Mouse (Mus musculus): ENCODE results near the gene Galr3. TPM values are rescaled to one million over a fixed set of nuclear protein-coding genes. Genes with fewer than 3 reads are reported as not detected.

The Galr3 gene
- polyA plus RNA-seq, 1 experiment from 2014 or later: not detected

DNA sequence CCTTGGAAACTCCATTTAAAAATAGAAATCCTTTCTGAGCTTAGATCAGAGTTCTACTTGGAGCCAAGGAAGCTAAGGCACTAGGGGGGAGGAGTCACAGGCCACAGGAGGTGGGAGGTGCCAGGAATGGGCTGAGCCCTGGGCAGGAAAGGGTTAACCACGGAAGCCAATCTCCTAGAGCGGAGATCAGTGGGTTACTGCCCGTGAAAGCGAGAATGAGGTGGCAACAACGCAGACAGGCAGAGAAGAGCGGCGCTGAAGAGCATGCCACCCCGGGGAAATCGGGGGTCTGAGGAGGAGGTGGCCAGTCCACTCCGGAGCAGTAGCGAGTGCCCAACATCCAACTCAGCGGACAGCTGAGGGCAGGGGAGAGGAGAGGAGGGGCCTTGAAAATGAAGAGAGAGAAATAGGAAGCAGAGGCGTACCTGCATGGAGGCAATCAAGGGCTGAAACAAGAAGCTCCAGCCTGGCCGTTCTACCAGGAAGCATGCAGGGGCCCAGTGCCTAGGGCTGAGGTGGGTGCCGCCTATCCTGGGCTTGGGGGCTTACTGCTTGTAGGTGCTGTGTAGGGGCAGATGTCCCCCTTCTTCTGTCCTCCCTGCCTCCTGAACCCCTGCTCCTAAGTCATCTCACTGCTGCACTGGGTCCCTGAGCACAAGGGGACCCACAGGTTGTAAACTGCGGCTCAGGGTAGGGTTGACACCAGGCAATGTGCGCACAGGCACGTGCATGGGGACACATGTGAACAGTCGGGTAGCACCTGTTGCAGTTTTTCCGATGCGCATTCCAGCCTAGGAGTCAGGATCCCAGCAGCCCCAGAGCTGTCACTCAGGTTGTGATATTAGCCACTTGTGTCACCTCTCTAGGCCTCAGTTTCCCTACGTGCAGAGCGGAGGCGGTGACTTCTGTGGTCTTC, 926 bp upstream of the Galr3 start:
- Histone ChIP-seq H3K4me1 (ENCODE audit: control insufficient read depth, insufficient read depth, low read length) (peaks cover 17% of the 10 kb centered on the region), H3K36me3 (ENCODE audit: control insufficient read depth, insufficient read depth, low read length) (0 out of 2 replicates have a peak, but pooled peaks cover 2% of the 10 kb centered on the region), H3K4me3 (ENCODE audit: low read depth, low read length) (no peak overlapping the region), H3K4me2 (ENCODE audit: low read depth) (peak overlapping the region; percentile 15; the same call in 1 of the 2 replicates), H3K27me3 (ENCODE audit: control insufficient read depth, insufficient read depth, low read length) (peaks cover 33% of the 10 kb centered on the region), H3K9me3 (ENCODE audit: control insufficient read depth, low read length) (no peaks in the 10 kb centered on the region), H3K27ac (ENCODE audit: low read depth, low read length) (no peak overlapping the region), H3K9ac (ENCODE audit: low read length) (no peak overlapping the region)
- ATAC-seq (ENCODE audit: insufficient read depth, low FRiP score, low TSS enrichment): no peak
- WGBS: 19% methylated on average over 24 of the region's 24 CpGs
- DNase-seq (ENCODE audit: low spot score): no peak

DNA sequence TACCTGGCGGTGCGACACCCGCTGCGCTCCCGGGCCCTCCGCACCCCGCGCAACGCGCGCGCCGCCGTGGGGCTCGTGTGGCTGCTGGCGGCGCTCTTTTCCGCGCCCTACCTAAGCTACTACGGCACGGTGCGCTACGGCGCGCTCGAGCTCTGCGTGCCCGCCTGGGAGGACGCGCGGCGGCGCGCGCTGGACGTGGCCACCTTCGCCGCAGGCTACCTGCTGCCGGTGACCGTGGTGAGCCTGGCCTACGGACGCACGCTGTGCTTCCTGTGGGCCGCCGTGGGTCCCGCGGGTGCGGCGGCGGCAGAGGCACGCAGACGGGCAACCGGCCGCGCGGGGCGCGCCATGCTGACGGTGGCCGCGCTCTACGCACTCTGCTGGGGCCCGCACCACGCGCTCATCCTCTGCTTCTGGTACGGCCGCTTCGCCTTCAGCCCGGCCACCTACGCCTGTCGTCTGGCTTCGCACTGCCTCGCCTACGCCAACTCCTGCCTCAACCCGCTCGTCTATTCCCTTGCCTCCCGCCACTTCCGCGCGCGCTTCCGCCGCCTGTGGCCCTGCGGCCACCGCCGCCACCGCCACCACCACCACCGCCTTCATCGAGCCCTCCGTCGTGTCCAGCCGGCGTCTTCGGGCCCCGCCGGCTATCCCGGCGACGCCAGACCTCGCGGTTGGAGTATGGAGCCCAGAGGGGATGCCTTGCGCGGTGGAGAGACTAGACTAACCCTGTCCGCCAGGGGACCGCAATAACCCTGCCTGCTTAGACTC, 1.2 kb downstream of the Galr3 start:
- Histone ChIP-seq H3K9me3 (ENCODE audit: control insufficient read depth, low read length) (no peaks in the 10 kb centered on the region), H3K4me1 (ENCODE audit: control insufficient read depth, insufficient read depth, low read length) (peaks cover 17% of the 10 kb centered on the region), H3K27ac (ENCODE audit: low read depth, low read length) (no peak overlapping the region), H3K27me3 (ENCODE audit: control insufficient read depth, insufficient read depth, low read length) (peaks cover 33% of the 10 kb centered on the region), H3K36me3 (ENCODE audit: control insufficient read depth, insufficient read depth, low read length) (no peaks in the 10 kb centered on the region), H3K4me3 (ENCODE audit: low read depth, low read length) (peak overlapping the region; percentile 47), H3K9ac (ENCODE audit: low read length) (peak overlapping the region; percentile 52), H3K4me2 (ENCODE audit: low read depth) (peak overlapping the region; percentile 83)
- DNase-seq (ENCODE audit: low spot score) (peak; percentile 42), ATAC-seq (ENCODE audit: insufficient read depth, low FRiP score, low TSS enrichment) (no peak)
- under 1% methylated on average over 76 of the region's 105 CpGs for WGBS

DNA sequence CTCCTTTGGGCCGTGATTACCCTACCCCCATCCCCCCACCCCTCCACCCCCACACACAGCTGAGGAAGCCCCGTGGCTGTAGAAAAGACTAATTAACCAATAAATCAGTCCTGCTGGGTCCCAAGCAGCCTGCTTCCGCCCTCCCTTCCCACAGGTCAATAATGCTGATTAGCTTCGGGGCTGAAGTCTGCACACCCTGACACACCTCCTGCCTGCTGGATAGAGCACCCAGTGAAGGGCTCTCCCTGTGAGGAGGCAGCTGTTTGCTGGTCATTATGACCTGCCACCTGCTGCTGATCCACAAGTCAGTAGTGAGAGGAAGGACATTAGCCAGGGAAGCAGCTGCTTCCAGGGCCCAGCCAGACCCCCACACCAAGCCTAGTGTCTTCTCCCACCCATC, 3.2 kb downstream of the Galr3 start:
- peak; percentile 56 for DNase-seq (ENCODE audit: low spot score)
- H3K27ac ChIP-seq (ENCODE audit: low read depth, low read length): no peak overlapping the region

DNA sequence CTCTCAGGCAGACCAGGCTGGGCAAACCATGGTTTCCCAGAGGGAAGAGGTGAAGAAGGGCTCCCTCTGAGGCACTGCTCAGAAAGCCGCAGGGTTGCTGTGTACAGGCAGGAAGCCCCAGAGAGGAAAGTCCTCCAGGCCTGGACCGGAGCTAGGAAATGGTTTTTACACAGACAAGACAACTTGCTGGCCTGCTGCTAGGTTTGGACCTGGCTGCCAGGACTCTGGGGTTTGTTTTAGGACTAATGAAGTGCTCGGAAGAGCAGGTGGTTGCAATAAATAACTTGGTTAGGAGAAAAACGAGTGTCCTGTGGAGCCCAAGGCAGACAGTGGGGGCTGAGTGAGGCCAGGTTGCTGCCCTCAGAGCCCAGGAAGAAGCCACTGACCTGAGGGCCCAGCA, 6.5 kb downstream of the Galr3 start:
- peaks cover 11% of the 10 kb centered on the region; the same call in 1 of the 2 replicates for H3K4me1 ChIP-seq (ENCODE audit: control insufficient read depth, insufficient read depth, low read length)
- H3K36me3 ChIP-seq (ENCODE audit: control insufficient read depth, insufficient read depth, low read length): no peaks in the 10 kb centered on the region; the same call in 1 of the 2 replicates
- H3K4me2 ChIP-seq (ENCODE audit: low read depth): no peak overlapping the region
- peaks cover 7% of the 10 kb centered on the region for H3K27me3 ChIP-seq (ENCODE audit: control insufficient read depth, insufficient read depth, low read length)
- H3K9ac ChIP-seq (ENCODE audit: low read length): no peak overlapping the region
- DNase-seq (ENCODE audit: low spot score) (no peak), ATAC-seq (ENCODE audit: insufficient read depth, low FRiP score, low TSS enrichment) (no peak)
- no peak overlapping the region for H3K4me3 ChIP-seq (ENCODE audit: low read depth, low read length)
- no peak overlapping the region for H3K27ac ChIP-seq (ENCODE audit: low read depth, low read length)
- WGBS: 60% methylated on average over 4 of the region's 4 CpGs
- H3K9me3 ChIP-seq (ENCODE audit: control insufficient read depth, low read length): no peaks in the 10 kb centered on the region

More for the DNA sequence above, 3.2 kb downstream of the Galr3 start:
- no peak overlapping the region for H3K9ac ChIP-seq (ENCODE audit: low read length)
- H3K9me3 ChIP-seq (ENCODE audit: control insufficient read depth, low read length): no peaks in the 10 kb centered on the region
- H3K36me3 ChIP-seq (ENCODE audit: control insufficient read depth, insufficient read depth, low read length): no peaks in the 10 kb centered on the region
- peaks cover 33% of the 10 kb centered on the region for H3K27me3 ChIP-seq (ENCODE audit: control insufficient read depth, insufficient read depth, low read length)
- peaks cover 13% of the 10 kb centered on the region for H3K4me1 ChIP-seq (ENCODE audit: control insufficient read depth, insufficient read depth, low read length)
- peak; percentile 88 for ATAC-seq (ENCODE audit: insufficient read depth, low FRiP score, low TSS enrichment)
- H3K4me2 ChIP-seq (ENCODE audit: low read depth): no peak overlapping the region
- H3K4me3 ChIP-seq (ENCODE audit: low read depth, low read length): no peak overlapping the region
- WGBS: 0% methylated on average over 4 of the region's 4 CpGs

DNA sequence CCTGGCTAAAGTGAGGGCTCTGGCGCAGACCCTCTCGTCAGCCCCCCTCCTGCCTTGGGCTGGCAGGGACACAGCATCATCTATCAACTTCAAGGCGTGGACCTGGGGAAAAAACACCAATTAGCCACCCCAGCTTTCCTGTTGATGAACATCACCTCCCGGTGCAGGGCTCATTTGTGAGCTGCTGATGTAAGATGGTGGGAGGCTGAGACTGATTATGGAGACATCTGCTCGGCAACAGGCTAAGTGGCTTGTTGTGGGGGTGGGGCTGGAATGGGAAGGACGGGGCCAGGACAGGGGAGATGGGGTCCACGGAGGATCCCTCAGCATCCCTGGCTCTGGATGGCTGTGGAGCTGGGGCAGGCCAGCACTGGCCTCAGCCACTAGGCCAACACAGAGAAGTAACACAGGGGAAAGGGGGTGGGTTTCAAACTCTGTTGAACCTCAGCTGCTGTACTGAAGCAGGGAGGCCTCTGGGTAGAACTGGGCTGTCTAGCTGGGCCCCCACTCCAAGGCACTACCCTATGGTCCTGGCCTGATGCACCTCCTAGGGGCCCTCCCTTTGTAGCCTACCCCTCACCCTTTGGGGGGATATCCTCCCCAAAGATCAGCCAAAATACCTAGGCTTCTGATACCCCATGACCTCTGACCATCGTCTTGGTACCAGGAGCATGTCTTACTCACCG, 8.6 kb downstream of the Galr3 start:
- H3K4me2 ChIP-seq (ENCODE audit: low read depth): no peak overlapping the region
- no peak overlapping the region for H3K4me3 ChIP-seq (ENCODE audit: low read depth, low read length)
- peaks cover 3% of the 10 kb centered on the region; the same call in 1 of the 2 replicates for H3K4me1 ChIP-seq (ENCODE audit: control insufficient read depth, insufficient read depth, low read length)
- no peaks in the 10 kb centered on the region for H3K9me3 ChIP-seq (ENCODE audit: control insufficient read depth, low read length)
- no peak overlapping the region; the same call in 1 of the 2 replicates for H3K9ac ChIP-seq (ENCODE audit: low read length)
- no peaks in the 10 kb centered on the region for H3K27me3 ChIP-seq (ENCODE audit: control insufficient read depth, insufficient read depth, low read length)
- ATAC-seq (ENCODE audit: insufficient read depth, low FRiP score, low TSS enrichment): 0 out of 2 replicates have a peak, but pooled peaks have one; percentile 48
- no peak for DNase-seq (ENCODE audit: low spot score)
- no peak overlapping the region for H3K27ac ChIP-seq (ENCODE audit: low read depth, low read length)
- 56% methylated on average over 9 of the region's 9 CpGs for WGBS
- peaks cover 13% of the 10 kb centered on the region for H3K36me3 ChIP-seq (ENCODE audit: control insufficient read depth, insufficient read depth, low read length)

DNA sequence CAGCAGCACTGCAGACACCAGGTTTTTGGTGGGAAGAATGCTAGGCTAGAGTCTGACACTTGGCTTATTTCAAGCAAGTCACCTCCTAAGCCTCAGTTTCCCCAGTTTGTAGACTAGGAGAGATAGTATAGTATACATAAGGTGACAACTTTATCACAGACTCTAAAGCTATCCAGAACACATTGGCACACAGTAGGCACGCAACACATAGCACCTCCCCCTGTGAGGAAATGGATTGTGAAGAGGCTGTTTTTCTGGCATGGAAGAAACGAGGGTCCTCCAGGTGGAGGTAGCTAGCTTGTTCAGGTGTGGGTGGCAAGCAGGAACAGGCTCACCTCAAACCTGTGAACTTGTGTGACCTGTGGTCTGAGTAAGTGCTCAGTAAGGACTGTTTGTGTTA, 9.3 kb downstream of the Galr3 start:
- 84% methylated on average over 2 of the region's 2 CpGs for WGBS
- no peaks in the 10 kb centered on the region for H3K27me3 ChIP-seq (ENCODE audit: control insufficient read depth, insufficient read depth, low read length)

DNA sequence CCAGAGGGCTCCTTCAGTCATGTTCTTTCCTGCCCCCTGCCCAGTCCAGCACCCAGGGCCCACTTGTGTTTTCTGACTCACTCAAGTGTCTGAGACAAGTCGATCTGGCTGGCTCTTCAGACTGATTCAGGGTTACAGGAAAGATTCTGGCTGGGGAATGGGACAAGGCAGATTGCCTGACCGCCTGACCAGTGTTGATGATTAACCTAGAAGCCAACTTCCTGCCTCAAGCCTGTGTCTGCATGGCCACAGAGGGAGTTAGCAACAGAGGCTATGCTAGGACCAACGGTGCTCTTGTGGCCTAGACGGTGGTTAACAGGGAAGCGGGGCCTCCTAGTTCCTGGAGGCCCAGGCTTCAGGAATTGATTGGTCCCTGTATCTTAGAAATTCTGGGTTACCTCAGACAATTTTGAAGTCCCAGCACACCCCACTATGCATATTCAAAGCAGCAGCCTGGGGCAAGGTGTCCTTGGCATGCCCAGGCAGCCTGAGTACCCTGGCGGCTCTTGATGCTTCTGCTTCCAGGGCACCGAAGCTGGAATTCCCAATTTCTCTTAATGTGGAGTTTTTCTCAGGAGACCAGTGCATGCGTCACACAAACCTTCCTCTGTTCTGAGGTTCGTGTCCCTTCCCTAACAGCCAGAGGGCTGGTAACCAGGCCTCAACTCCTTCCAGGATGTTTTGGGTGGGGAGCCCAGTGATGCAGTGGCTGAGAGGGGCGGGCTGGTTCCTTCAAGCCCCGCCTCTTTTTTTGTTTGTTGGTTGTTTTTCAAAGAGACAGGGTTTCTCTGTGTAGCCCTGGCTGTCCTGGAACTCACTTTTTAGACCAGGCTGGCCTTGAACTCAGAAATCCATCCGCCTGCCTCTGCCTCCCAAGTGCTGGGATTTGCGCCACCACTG, 10.0 kb downstream of the Galr3 start:
- H3K36me3 ChIP-seq (ENCODE audit: control insufficient read depth, insufficient read depth, low read length): peaks cover 16% of the 10 kb centered on the region
- H3K27ac ChIP-seq (ENCODE audit: low read depth, low read length): no peak overlapping the region
- no peak overlapping the region for H3K4me2 ChIP-seq (ENCODE audit: low read depth)
- ATAC-seq (ENCODE audit: insufficient read depth, low FRiP score, low TSS enrichment) (no peak), DNase-seq (ENCODE audit: low spot score) (no peak)
- no peaks in the 10 kb centered on the region for H3K27me3 ChIP-seq (ENCODE audit: control insufficient read depth, insufficient read depth, low read length)
- no peak overlapping the region for H3K4me3 ChIP-seq (ENCODE audit: low read depth, low read length)
- peaks cover 3% of the 10 kb centered on the region; the same call in 1 of the 2 replicates for H3K4me1 ChIP-seq (ENCODE audit: control insufficient read depth, insufficient read depth, low read length)
- WGBS: 77% methylated on average over 13 of the region's 13 CpGs
- no peaks in the 10 kb centered on the region for H3K9me3 ChIP-seq (ENCODE audit: control insufficient read depth, low read length)
- H3K9ac ChIP-seq (ENCODE audit: low read length): no peak overlapping the region

More for the DNA sequence above, 9.3 kb downstream of the Galr3 start:
- H3K4me1 ChIP-seq (ENCODE audit: control insufficient read depth, insufficient read depth, low read length): peaks cover 3% of the 10 kb centered on the region; the same call in 1 of the 2 replicates
- H3K9me3 ChIP-seq (ENCODE audit: control insufficient read depth, low read length): no peaks in the 10 kb centered on the region
- no peak overlapping the region for H3K27ac ChIP-seq (ENCODE audit: low read depth, low read length)
- H3K4me3 ChIP-seq (ENCODE audit: low read depth, low read length): no peak overlapping the region
- peaks cover 16% of the 10 kb centered on the region for H3K36me3 ChIP-seq (ENCODE audit: control insufficient read depth, insufficient read depth, low read length)
- H3K4me2 ChIP-seq (ENCODE audit: low read depth): no peak overlapping the region
- no peak for DNase-seq (ENCODE audit: low spot score)
- no peak for ATAC-seq (ENCODE audit: insufficient read depth, low FRiP score, low TSS enrichment)
- no peak overlapping the region for H3K9ac ChIP-seq (ENCODE audit: low read length)
